Mouse (Mus musculus) neural tube, embryonic 13.5 days (tissue): Measurements from ENCODE around the gene Tldc1. TPM values are rescaled to one million over a fixed set of nuclear protein-coding genes. Genes with fewer than 3 reads are reported as not detected.
A peak's percentile ranks its signal among the peaks of the same experiment; 100 is the strongest.

ENCODE experiments used
- ATAC-seq: fragments of 200-750 bp; cut with Nextera tagmentation; 2 replicates; pipeline ENCODE4 v1.8.0; 2017; ENCODE audit warnings: low read depth, mild to moderate bottlenecking, moderate TSS enrichment, moderate library complexity
- H3K27ac ChIP-seq: fragments of 300-500 bp; sonication (generic); replicated peaks from 2 replicates; pipeline ENCODE4 v1.5.1; 2015; ENCODE audit warnings: moderate library complexity, mild to moderate bottlenecking, inconsistent platforms
- H3K27me3 ChIP-seq: fragments of 300-500 bp; sonication (generic); 2 replicates; pipeline ENCODE4 v1.6.1; 2015; ENCODE audit warnings: mild to moderate bottlenecking, inconsistent platforms
- H3K36me3 ChIP-seq: fragments of 300-500 bp; sonication (generic); 2 replicates; pipeline ENCODE4 v1.6.1; 2015; ENCODE audit warnings: mild to moderate bottlenecking, inconsistent platforms
- H3K4me1 ChIP-seq: fragments of 300-500 bp; sonication (generic); replicated peaks from 2 replicates; pipeline ENCODE4 v1.6.1; 2015; ENCODE audit warnings: inconsistent platforms
- H3K4me2 ChIP-seq: fragments of 300-500 bp; sonication (generic); 2 replicates; pipeline ENCODE4 v1.6.1; 2015; ENCODE audit warnings: inconsistent platforms, mild to moderate bottlenecking, moderate library complexity
- H3K4me3 ChIP-seq: fragments of 300-500 bp; sonication (generic); 2 replicates; pipeline ENCODE4 v1.5.1; 2015; ENCODE audit warnings: mild to moderate bottlenecking, inconsistent platforms
- H3K9ac ChIP-seq: fragments of 300-500 bp; sonication (generic); 2 replicates; pipeline ENCODE4 v1.6.1; 2015; ENCODE audit warnings: moderate library complexity, mild to moderate bottlenecking, inconsistent platforms
- H3K9me3 ChIP-seq: fragments of 300-500 bp; sonication (generic); 2 replicates; pipeline ENCODE4 v1.6.1; 2016; ENCODE audit warnings: inconsistent platforms
- WGBS: fragments of 180-500 bp; shearing (Covaris S2); methylation state at CpG from one replicate; pipeline ENCODE4 v1.1.7; 2015; 5-methylcytosine and 5-hydroxymethylcytosine counted together
- polyA plus RNA-seq: library from polyadenylated mRNA; unstranded; fragments of >200 nt; fragmentation: Nextera tagmentation; extraction: Ambion mirVana; gene quantifications from 2 replicates; pipeline ENCODE4 v1.2.1, GENCODE M21; 2015

The Tldc1 gene
- 9.8 and 14.6 TPM in 2 replicates for polyA plus RNA-seq

DNA sequence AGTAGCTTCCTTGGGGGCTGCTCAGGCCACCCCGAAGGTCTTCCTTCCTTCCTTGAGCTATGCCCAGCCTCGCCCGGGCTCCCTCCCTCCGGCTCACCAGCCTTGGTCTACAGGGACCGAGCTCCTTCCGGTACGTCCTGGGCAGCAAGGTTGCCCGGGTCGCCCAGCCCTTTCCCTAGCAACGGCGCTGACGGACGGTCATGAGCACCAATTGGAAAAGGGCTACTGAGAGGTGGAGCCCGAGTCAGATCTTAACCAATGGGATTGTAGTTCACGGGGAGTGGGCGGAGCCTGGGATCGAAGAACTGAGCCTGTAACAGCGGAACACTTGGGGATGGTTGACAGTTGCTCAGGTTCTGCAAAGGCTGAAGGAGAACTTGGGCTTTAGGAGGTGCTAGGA is at the start of gene Tldc1:
Gene Tldc1 (minus strand): TSS at position 154 of the 400 bp plus-strand sequence.
- ATAC-seq, result peak; percentile 97
- peaks cover 23% of the 10 kb centered on the region for H3K4me1 ChIP-seq
- H3K4me2 ChIP-seq, result peak within 1 kb of the TSS; percentile 73
- no peaks in the 10 kb centered on the region for H3K36me3 ChIP-seq
- H3K9ac ChIP-seq, result peak within 1 kb of the TSS; percentile 83
- peak within 1 kb of the TSS; percentile 91 for H3K27ac ChIP-seq
- peak within 1 kb of the TSS; percentile 65 for H3K4me3 ChIP-seq
- no peaks in the 10 kb centered on the region for H3K27me3 ChIP-seq
- 0% methylated on average over 18 of the region's 18 CpGs for WGBS
- H3K9me3 ChIP-seq, result no peaks in the 10 kb centered on the region

DNA sequence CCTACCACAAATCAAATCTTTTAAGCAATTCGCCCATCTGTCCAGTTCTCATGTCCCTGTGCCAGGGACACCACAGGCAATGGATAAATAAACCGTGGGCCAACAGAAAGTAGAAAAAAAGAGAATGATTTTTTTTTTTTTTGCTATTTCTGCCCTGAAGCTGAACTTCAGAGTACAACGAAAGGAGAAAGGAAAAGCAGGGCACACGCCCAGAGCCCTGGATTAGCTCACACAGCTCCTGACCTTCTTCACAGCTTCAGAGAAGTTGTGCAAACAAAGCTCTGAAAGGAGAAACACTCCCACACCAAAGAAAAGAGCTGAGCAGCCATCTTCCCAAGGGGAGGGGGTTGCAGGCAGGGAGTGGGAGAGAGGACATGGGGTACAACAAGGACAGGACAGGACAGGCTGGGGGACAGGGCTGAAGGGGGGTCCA is 49.5 kb upstream of the Tldc1 start:
- H3K27ac ChIP-seq, result peak overlapping the region; percentile 49; the same call in 1 of the 2 replicates
- H3K4me1 ChIP-seq, result peaks cover 91% of the 10 kb centered on the region

GRCm38 (mm10) chr8:119826982-119827381 is 48.8 kb upstream of the Tldc1 start:
- ATAC-seq, result no peak
- WGBS, result 71% methylated on average over 5 of the region's 5 CpGs
- Histone ChIP-seq H3K27me3 (no peaks in the 10 kb centered on the region), H3K36me3 (peaks cover 7% of the 10 kb centered on the region; the same call in 1 of the 2 replicates), H3K4me3 (no peak overlapping the region), H3K4me2 (no peak overlapping the region), H3K9ac (no peak overlapping the region), H3K4me1 (peaks cover 84% of the 10 kb centered on the region), H3K9me3 (no peaks in the 10 kb centered on the region), H3K27ac (no peak overlapping the region)

More for the DNA sequence above, 49.5 kb upstream of the Tldc1 start:
- no peaks in the 10 kb centered on the region for H3K9me3 ChIP-seq
- 0 out of 2 replicates have a peak overlapping the region, but pooled peaks have one; percentile 6 for H3K9ac ChIP-seq
- ATAC-seq, result no peak
- H3K4me3 ChIP-seq, result no peak overlapping the region
- 40% methylated on average over 4 of the region's 4 CpGs for WGBS
- H3K27me3 ChIP-seq, result no peaks in the 10 kb centered on the region
- no peaks in the 10 kb centered on the region for H3K36me3 ChIP-seq
- no peak overlapping the region for H3K4me2 ChIP-seq

DNA sequence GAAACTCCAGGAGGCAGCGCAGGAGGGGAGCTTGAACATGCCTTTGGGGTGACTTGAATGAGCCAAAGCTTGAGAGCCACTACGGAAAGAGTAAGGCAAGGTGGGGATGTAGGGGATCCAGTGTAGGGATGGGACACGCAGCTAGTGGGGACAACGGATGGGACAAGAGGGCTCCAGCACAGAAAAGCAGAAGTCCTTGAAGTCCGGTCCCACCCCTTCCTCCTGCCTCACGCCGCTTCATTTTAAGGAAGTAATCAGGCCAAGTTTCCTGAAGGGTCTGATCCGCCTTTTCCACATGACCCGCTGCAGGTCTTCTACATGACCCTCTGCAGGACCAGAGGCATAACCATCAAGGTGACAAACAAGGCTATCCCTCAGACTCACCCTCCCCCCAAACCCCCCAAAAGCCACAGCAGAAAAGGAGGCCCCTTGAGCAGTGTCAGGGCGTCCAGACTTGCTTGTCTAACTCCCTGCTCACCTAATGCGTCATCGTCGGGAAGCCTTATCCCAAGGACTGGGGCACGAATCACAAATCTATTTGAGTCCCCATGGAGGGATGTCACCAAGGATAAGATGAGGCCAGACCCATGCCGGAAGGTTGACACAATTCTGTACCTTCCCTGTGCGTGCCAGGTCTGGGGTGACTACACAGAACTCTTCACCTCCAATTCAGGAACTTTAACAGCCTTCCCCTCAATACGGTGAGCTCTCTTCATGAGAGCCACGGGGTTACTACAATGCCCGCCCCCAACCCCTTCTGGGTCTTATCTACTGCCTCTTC is 47.9 kb upstream of the Tldc1 start:
- no peak for ATAC-seq
- no peak overlapping the region for H3K27ac ChIP-seq
- peaks cover 15% of the 10 kb centered on the region for H3K36me3 ChIP-seq
- H3K4me1 ChIP-seq, result peaks cover 75% of the 10 kb centered on the region
- 87% methylated on average over 19 of the region's 19 CpGs for WGBS
- H3K9me3 ChIP-seq, result no peaks in the 10 kb centered on the region
- no peak overlapping the region for H3K9ac ChIP-seq
- H3K4me2 ChIP-seq, result no peak overlapping the region
- no peaks in the 10 kb centered on the region for H3K27me3 ChIP-seq
- H3K4me3 ChIP-seq, result no peak overlapping the region

DNA sequence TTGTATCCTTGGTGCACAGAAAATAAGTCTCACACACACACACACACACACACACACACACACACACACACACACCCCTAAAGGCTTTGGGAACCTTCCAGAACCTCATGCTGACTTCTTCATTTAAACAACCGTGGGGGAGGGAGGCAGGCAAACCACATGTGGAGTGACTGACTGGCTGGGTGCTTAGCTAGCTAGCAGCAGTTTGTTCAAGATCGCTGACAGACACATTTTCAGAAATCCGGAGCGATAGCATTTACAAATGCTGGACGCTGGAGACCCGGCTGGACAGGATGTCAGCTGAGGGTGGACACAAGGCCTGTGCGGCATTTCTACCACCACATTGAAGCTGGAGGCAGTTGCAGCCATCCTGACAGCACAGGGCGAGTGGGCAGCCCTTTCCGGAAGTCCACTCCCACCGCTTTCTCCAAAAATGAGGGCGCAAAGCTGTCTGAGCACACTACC is 46.6 kb upstream of the Tldc1 start:
- 86% methylated on average over 11 of the region's 11 CpGs for WGBS
- Histone ChIP-seq H3K4me1 (peaks cover 62% of the 10 kb centered on the region), H3K36me3 (peaks cover 28% of the 10 kb centered on the region), H3K9me3 (no peaks in the 10 kb centered on the region), H3K4me3 (no peak overlapping the region), H3K27me3 (no peaks in the 10 kb centered on the region), H3K27ac (no peak overlapping the region; the same call in 1 of the 2 replicates), H3K4me2 (no peak overlapping the region), H3K9ac (no peak overlapping the region)
- ATAC-seq, result no peak

DNA sequence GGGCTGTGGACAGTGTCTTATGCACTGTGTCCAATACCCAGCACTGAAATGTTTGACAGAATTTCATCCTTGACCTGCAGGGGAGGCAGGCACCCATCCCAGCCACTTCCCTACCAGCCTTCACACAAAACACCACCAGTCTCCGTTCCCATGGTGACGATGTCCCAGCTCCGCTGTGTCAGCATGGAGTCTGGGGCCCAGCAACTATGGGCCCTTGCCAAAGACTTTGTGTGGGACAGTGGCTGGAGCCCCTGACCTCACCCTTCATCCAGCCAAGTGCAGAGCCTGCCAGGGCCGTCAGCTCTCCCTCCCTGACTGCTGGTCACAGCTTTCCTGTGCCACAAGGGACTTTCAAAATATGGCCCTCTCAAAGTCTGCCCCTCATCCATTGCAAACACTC is 45.9 kb upstream of the Tldc1 start:
- Histone ChIP-seq H3K27me3 (no peaks in the 10 kb centered on the region), H3K9ac (no peak overlapping the region), H3K4me2 (no peak overlapping the region), H3K36me3 (peaks cover 29% of the 10 kb centered on the region), H3K9me3 (no peaks in the 10 kb centered on the region), H3K4me1 (peaks cover 55% of the 10 kb centered on the region), H3K27ac (no peak overlapping the region), H3K4me3 (no peak overlapping the region)
- 46% methylated on average over 4 of the region's 4 CpGs for WGBS
- ATAC-seq, result no peak

GRCm38 (mm10) chr8:119823278-119823677 is 45.1 kb upstream of the Tldc1 start:
- ATAC-seq, result no peak

DNA sequence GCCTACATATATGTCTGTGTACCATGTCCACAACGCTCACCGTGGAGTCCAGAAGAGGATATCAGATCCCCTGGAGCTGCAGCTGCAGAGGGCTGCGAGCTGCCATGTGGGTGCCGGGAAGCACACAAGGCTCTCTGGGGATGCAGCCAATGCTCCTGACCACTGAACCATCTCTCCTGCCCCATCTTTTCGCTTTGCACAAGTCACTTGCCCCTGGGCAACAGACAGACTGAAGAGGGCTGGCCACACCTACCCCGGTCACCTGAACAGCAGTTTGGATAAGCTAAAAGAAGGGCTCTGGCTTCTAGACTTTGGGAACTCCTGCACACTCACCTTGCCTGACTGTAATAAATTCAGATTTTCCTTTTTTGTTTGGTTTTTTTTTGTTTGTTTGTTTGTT is 43.5 kb upstream of the Tldc1 start:
- 93% methylated on average over 6 of the region's 6 CpGs for WGBS
- no peak overlapping the region for H3K9ac ChIP-seq
- no peak overlapping the region for H3K27ac ChIP-seq
- H3K27me3 ChIP-seq, result no peaks in the 10 kb centered on the region
- peaks cover 29% of the 10 kb centered on the region for H3K36me3 ChIP-seq
- no peak overlapping the region for H3K4me3 ChIP-seq
- ATAC-seq, result no peak
- no peak overlapping the region for H3K4me2 ChIP-seq
- peaks cover 42% of the 10 kb centered on the region for H3K4me1 ChIP-seq
- no peaks in the 10 kb centered on the region for H3K9me3 ChIP-seq

More at GRCm38 (mm10) chr8:119823278-119823677, 45.1 kb upstream of the Tldc1 start:
- Histone ChIP-seq H3K4me2 (no peak overlapping the region), H3K9ac (no peak overlapping the region), H3K36me3 (peaks cover 29% of the 10 kb centered on the region), H3K27ac (no peak overlapping the region), H3K9me3 (no peaks in the 10 kb centered on the region), H3K27me3 (no peaks in the 10 kb centered on the region), H3K4me1 (peaks cover 47% of the 10 kb centered on the region), H3K4me3 (no peak overlapping the region)
- 93% methylated on average over 9 of the region's 9 CpGs for WGBS

DNA sequence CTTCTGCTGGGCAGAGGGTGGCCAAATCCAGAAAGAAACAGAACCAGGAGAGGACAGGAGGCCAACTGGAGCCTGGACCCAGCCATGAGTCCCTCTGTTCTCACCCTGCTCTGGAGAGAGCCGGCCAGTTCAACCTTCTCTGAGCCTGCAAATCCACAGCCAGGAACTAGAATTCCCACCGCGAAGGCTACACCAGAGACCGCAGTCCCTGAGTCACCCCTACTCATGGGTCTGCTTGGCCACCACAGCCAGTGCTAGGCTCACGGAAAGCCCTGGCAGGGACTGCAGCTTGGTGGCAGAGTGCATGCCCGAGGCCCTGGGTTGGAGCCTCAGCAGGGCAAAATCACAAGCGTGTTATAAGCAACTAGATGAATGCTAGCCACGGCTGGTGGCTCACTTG is 41.8 kb upstream of the Tldc1 start:
- H3K36me3 ChIP-seq, result peaks cover 33% of the 10 kb centered on the region
- no peak overlapping the region for H3K9ac ChIP-seq
- H3K4me2 ChIP-seq, result no peak overlapping the region
- H3K4me3 ChIP-seq, result no peak overlapping the region
- no peak for ATAC-seq
- 96% methylated on average over 8 of the region's 8 CpGs for WGBS
- peaks cover 31% of the 10 kb centered on the region for H3K4me1 ChIP-seq
- no peaks in the 10 kb centered on the region for H3K27me3 ChIP-seq
- H3K9me3 ChIP-seq, result no peaks in the 10 kb centered on the region
- no peak overlapping the region for H3K27ac ChIP-seq

- 64% methylated on average over 7 of the region's 7 CpGs for WGBS
- Histone ChIP-seq H3K4me1 (peaks cover 28% of the 10 kb centered on the region), H3K27ac (no peak overlapping the region), H3K36me3 (peaks cover 36% of the 10 kb centered on the region), H3K4me2 (no peak overlapping the region), H3K9me3 (no peaks in the 10 kb centered on the region), H3K27me3 (no peaks in the 10 kb centered on the region), H3K4me3 (no peak overlapping the region), H3K9ac (peak overlapping the region; percentile 26; the same call in 1 of the 2 replicates)
- ATAC-seq, result no peak
These were observed 41.1 kb upstream of the Tldc1 start for GRCm38 (mm10) chr8:119819316-119819715.

- ATAC-seq, result no peak
- Histone ChIP-seq H3K27me3 (no peaks in the 10 kb centered on the region), H3K27ac (no peak overlapping the region), H3K4me3 (no peak overlapping the region), H3K4me1 (peaks cover 39% of the 10 kb centered on the region), H3K36me3 (peaks cover 34% of the 10 kb centered on the region), H3K4me2 (no peak overlapping the region), H3K9me3 (no peaks in the 10 kb centered on the region), H3K9ac (peak overlapping the region; percentile 47)
- WGBS, result 26% methylated on average over 12 of the region's 12 CpGs
These were observed 39.2 kb upstream of the Tldc1 start for GRCm38 (mm10) chr8:119817446-119817845.

DNA sequence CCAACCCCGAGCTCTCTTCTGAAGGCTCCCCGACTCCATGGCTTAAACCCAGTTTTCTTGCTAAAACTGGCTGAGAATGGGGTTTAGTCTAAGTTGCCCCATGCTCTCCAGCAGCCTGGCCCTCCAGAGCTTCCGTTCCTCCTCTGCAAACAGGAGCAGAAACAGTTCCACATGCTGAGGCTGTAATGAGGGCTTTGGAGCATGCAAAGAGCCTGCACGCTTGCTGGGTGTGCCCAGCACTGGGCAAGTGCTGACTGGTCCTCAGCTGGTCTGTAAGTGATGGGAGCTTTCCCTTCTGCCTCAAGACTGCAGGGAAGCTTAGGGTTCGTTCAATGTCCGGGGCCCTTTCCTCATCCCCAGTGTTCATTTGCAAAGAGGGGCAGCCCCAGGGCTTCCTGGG is 38.0 kb upstream of the Tldc1 start:
- Histone ChIP-seq H3K27ac (no peak overlapping the region), H3K9ac (no peak overlapping the region), H3K9me3 (no peaks in the 10 kb centered on the region), H3K4me1 (peaks cover 51% of the 10 kb centered on the region), H3K36me3 (peaks cover 22% of the 10 kb centered on the region), H3K27me3 (no peaks in the 10 kb centered on the region), H3K4me2 (no peak overlapping the region), H3K4me3 (no peak overlapping the region)
- 77% methylated on average over 6 of the region's 6 CpGs for WGBS
- ATAC-seq, result no peak
